Mouse (Mus musculus): ENCODE measurements at regions not wholly inside any gene's neighbourhood (a gene's known extent, or its start where the extent isn't known, plus 50 kb on each side); places are given as distances from the start of the nearest gene placed in this dataset.

DNA sequence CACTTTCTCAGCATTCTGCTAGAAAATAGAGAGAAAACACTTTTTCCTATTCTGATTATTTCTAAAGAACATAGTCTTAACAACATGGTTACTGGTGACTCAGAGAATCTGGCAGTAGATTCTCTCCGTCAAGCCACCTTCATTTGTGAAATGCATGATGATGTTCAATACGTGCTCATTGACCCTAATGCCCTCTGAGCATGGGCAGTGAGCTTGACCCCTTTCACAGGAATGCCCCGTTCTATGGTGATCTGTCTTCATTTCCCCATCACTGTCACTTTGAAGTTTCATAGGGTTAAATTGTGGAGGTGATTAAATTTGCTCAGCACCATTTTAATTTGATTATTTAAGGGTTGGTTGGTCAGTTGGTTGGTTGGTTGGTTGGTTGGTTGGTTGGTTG, 504.6 kb downstream of the Ipo11 start:
- intact Hi-C loops (cut with DNase I): no loop called here
- Histone ChIP-seq H3K9ac (ENCODE audit: low read depth, low read length) (no peak overlapping the region), H3K27ac (no peak overlapping the region), H3K27me3 (ENCODE audit: control insufficient read depth, insufficient read depth, low read length) (no peaks in the 10 kb centered on the region), H3K4me3 (no peak overlapping the region), H3K4me1 (ENCODE audit: control insufficient read depth, insufficient read depth, low read length) (no peaks in the 10 kb centered on the region), H3K79me2 (replicated peaks; ENCODE audit: control insufficient read depth, insufficient read depth, low read length) (no peaks in the 10 kb centered on the region), H3K36me3 (ENCODE audit: control insufficient read depth, insufficient read depth, low read length) (no peaks in the 10 kb centered on the region)
- DNase-seq: no peak
- no peak for TF ChIP-seq POLR2A (IDR thresholded peaks at IDR 0.05; ENCODE audit: insufficient read depth, low read depth, low read length)
- 74% methylated on average over 3 of the region's 3 CpGs for WGBS

DNA sequence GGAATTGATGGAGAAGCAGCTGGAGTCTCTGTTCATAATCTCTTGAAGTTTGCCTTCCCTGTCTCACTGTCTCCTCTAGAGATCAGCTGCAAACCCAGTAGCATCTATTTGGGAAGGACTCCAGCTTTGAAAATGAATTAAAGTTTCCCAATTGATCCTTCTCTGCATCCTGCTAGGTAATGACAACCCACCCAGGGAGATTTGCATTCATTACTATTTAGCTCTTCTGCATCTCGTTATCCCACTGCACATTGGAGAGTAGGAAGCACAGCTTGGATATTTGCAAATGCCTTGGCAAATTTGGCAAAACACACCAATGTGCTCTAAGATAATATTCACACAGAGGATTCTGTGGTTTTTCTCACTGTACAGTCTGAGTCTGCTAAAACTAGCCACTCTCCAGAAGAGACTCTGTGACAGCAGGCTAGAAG, 530.1 kb downstream of the Ipo11 start:
- H3K4me1 ChIP-seq (ENCODE audit: control insufficient read depth, insufficient read depth, low read length): no peaks in the 10 kb centered on the region
- H3K79me2 ChIP-seq (replicated peaks; ENCODE audit: control insufficient read depth, insufficient read depth, low read length): no peaks in the 10 kb centered on the region
- DNase-seq: no peak
- no peak overlapping the region for H3K9ac ChIP-seq (ENCODE audit: low read depth, low read length)
- H3K27me3 ChIP-seq (ENCODE audit: control insufficient read depth, insufficient read depth, low read length): no peaks in the 10 kb centered on the region
- WGBS: 34% methylated on average over 1 of the region's 1 CpGs
- H3K36me3 ChIP-seq (ENCODE audit: control insufficient read depth, insufficient read depth, low read length): no peaks in the 10 kb centered on the region
- no peak for TF ChIP-seq CTCF (IDR thresholded peaks at IDR 0.05)
- H3K4me3 ChIP-seq: no peak overlapping the region
- intact Hi-C loops (cut with DNase I): no loop called here
- no peak overlapping the region for H3K27ac ChIP-seq

GRCm38 (mm10) chr13:106392642-106393041, 544.1 kb downstream of the Ipo11 start:
- H3K4me3 ChIP-seq: no peak overlapping the region
- H3K36me3 ChIP-seq (ENCODE audit: control insufficient read depth, insufficient read depth, low read length): no peaks in the 10 kb centered on the region
- H3K27me3 ChIP-seq (ENCODE audit: control insufficient read depth, insufficient read depth, low read length): no peaks in the 10 kb centered on the region
- DNase-seq: no peak
- intact Hi-C loops (cut with DNase I): no loop called here
- no peak overlapping the region for H3K27ac ChIP-seq
- TF ChIP-seq POLR2A (IDR thresholded peaks at IDR 0.05; ENCODE audit: insufficient read depth, low read depth, low read length) (no peak), EP300 (IDR thresholded peaks at IDR 0.05; ENCODE audit: insufficient read depth, low read depth, low read length) (no peak), CTCF (IDR thresholded peaks at IDR 0.05) (no peak)
- H3K79me2 ChIP-seq (replicated peaks; ENCODE audit: control insufficient read depth, insufficient read depth, low read length): no peaks in the 10 kb centered on the region
- no peak overlapping the region for H3K9ac ChIP-seq (ENCODE audit: low read depth, low read length)
- no peaks in the 10 kb centered on the region for H3K4me1 ChIP-seq (ENCODE audit: control insufficient read depth, insufficient read depth, low read length)
- WGBS: 79% methylated on average over 8 of the region's 8 CpGs

- Histone ChIP-seq H3K27me3 (ENCODE audit: control insufficient read depth, insufficient read depth, low read length) (no peaks in the 10 kb centered on the region), H3K9ac (ENCODE audit: low read depth, low read length) (no peak overlapping the region), H3K4me3 (no peak overlapping the region), H3K4me1 (ENCODE audit: control insufficient read depth, insufficient read depth, low read length) (no peaks in the 10 kb centered on the region), H3K27ac (no peak overlapping the region), H3K79me2 (replicated peaks; ENCODE audit: control insufficient read depth, insufficient read depth, low read length) (no peaks in the 10 kb centered on the region), H3K36me3 (ENCODE audit: control insufficient read depth, insufficient read depth, low read length) (no peaks in the 10 kb centered on the region)
- no peak for DNase-seq
- 58% methylated on average over 4 of the region's 4 CpGs for WGBS
- TF ChIP-seq POLR2A (IDR thresholded peaks at IDR 0.05; ENCODE audit: insufficient read depth, low read depth, low read length): no peak
- no peak for TF ChIP-seq EP300 (IDR thresholded peaks at IDR 0.05; ENCODE audit: insufficient read depth, low read depth, low read length)
- no peak for TF ChIP-seq CTCF (IDR thresholded peaks at IDR 0.05)
- intact Hi-C loops (cut with DNase I): no loop called here
These were observed 548.1 kb downstream of the Ipo11 start for GRCm38 (mm10) chr13:106388634-106389033.

GRCm38 (mm10) chr13:106367589-106367988, 569.2 kb downstream of the Ipo11 start:
- DNase-seq: no peak
- Histone ChIP-seq H3K9ac (ENCODE audit: low read depth, low read length) (no peak overlapping the region), H3K79me2 (replicated peaks; ENCODE audit: control insufficient read depth, insufficient read depth, low read length) (no peaks in the 10 kb centered on the region), H3K27me3 (ENCODE audit: control insufficient read depth, insufficient read depth, low read length) (no peaks in the 10 kb centered on the region), H3K27ac (no peak overlapping the region), H3K36me3 (ENCODE audit: control insufficient read depth, insufficient read depth, low read length) (no peaks in the 10 kb centered on the region), H3K4me1 (ENCODE audit: control insufficient read depth, insufficient read depth, low read length) (no peaks in the 10 kb centered on the region), H3K4me3 (no peak overlapping the region)
- WGBS: 76% methylated on average over 7 of the region's 7 CpGs
- intact Hi-C loops (cut with DNase I): no loop called here
- TF ChIP-seq CTCF (IDR thresholded peaks at IDR 0.05) (no peak), EP300 (IDR thresholded peaks at IDR 0.05; ENCODE audit: insufficient read depth, low read depth, low read length) (no peak), POLR2A (IDR thresholded peaks at IDR 0.05; ENCODE audit: insufficient read depth, low read depth, low read length) (no peak)

- TF ChIP-seq CTCF (IDR thresholded peaks at IDR 0.05) (no peak), POLR2A (IDR thresholded peaks at IDR 0.05; ENCODE audit: insufficient read depth, low read depth, low read length) (no peak), EP300 (IDR thresholded peaks at IDR 0.05; ENCODE audit: insufficient read depth, low read depth, low read length) (no peak)
- H3K36me3 ChIP-seq (ENCODE audit: control insufficient read depth, insufficient read depth, low read length): no peaks in the 10 kb centered on the region
- H3K27me3 ChIP-seq (ENCODE audit: control insufficient read depth, insufficient read depth, low read length): no peaks in the 10 kb centered on the region
- H3K79me2 ChIP-seq (replicated peaks; ENCODE audit: control insufficient read depth, insufficient read depth, low read length): no peaks in the 10 kb centered on the region
- DNase-seq: no peak
- 72% methylated on average over 4 of the region's 4 CpGs for WGBS
- no peak overlapping the region for H3K27ac ChIP-seq
- H3K4me1 ChIP-seq (ENCODE audit: control insufficient read depth, insufficient read depth, low read length): no peaks in the 10 kb centered on the region
- H3K4me3 ChIP-seq: no peak overlapping the region
- intact Hi-C loops (cut with DNase I): no loop called here
- no peak overlapping the region for H3K9ac ChIP-seq (ENCODE audit: low read depth, low read length)
These were observed 583.9 kb downstream of the Ipo11 start for GRCm38 (mm10) chr13:106352614-106353409.

All from heart, adult 2 months (tissue).